Mouse (Mus musculus): ENCODE data around the gene Adh7. TPM values are rescaled to one million over a fixed set of nuclear protein-coding genes. Genes with fewer than 3 reads are reported as not detected.

Adh7 gene
- polyA plus RNA-seq, 1 experiment from 2014 or later: 0.41 TPM

- 88% methylated on average over 2 of the region's 2 CpGs for WGBS
- no peak for ATAC-seq (ENCODE audit: insufficient number of reproducible peaks, insufficient read depth, low FRiP score, low read depth)
Observed at GRCm38 (mm10) chr3:138227082-138227481, 9.5 kb downstream of the Adh7 start.

GRCm38 (mm10) chr3:138227782-138228181, 10.2 kb downstream of the Adh7 start:
- no peaks in the 10 kb centered on the region for H3K9me3 ChIP-seq (ENCODE audit: control insufficient read depth, low read depth, low read length)
- H3K36me3 ChIP-seq (ENCODE audit: control insufficient read depth, insufficient read depth, low read length): no peaks in the 10 kb centered on the region
- no peaks in the 10 kb centered on the region for H3K27me3 ChIP-seq (ENCODE audit: control insufficient read depth, insufficient read depth, low read length)
- H3K4me1 ChIP-seq (ENCODE audit: control insufficient read depth, insufficient read depth, low read length): no peaks in the 10 kb centered on the region
- no peak overlapping the region for H3K4me2 ChIP-seq (replicated peaks; ENCODE audit: low read depth, low read length)
- no peak overlapping the region for H3K4me3 ChIP-seq (ENCODE audit: low read depth, low read length)
- ATAC-seq (ENCODE audit: insufficient number of reproducible peaks, insufficient read depth, low FRiP score, low read depth): no peak
- H3K9ac ChIP-seq (replicated peaks; ENCODE audit: low read depth, low read length): no peak overlapping the region
- WGBS: 93% methylated on average over 8 of the region's 8 CpGs
- H3K27ac ChIP-seq (ENCODE audit: low read length): no peak overlapping the region

More at GRCm38 (mm10) chr3:138227082-138227481, 9.5 kb downstream of the Adh7 start:
- no peak overlapping the region for H3K9ac ChIP-seq (replicated peaks; ENCODE audit: low read depth, low read length)
- no peak overlapping the region for H3K4me3 ChIP-seq (ENCODE audit: low read depth, low read length)
- no peaks in the 10 kb centered on the region for H3K36me3 ChIP-seq (ENCODE audit: control insufficient read depth, insufficient read depth, low read length)
- H3K27ac ChIP-seq (ENCODE audit: low read length): no peak overlapping the region
- H3K9me3 ChIP-seq (ENCODE audit: control insufficient read depth, low read depth, low read length): no peaks in the 10 kb centered on the region
- no peak overlapping the region for H3K4me2 ChIP-seq (replicated peaks; ENCODE audit: low read depth, low read length)
- no peaks in the 10 kb centered on the region for H3K27me3 ChIP-seq (ENCODE audit: control insufficient read depth, insufficient read depth, low read length)
- no peaks in the 10 kb centered on the region for H3K4me1 ChIP-seq (ENCODE audit: control insufficient read depth, insufficient read depth, low read length)

- Histone ChIP-seq H3K4me1 (ENCODE audit: control insufficient read depth, insufficient read depth, low read length) (no peaks in the 10 kb centered on the region), H3K9me3 (ENCODE audit: control insufficient read depth, low read depth, low read length) (no peaks in the 10 kb centered on the region), H3K4me2 (replicated peaks; ENCODE audit: low read depth, low read length) (no peak overlapping the region), H3K9ac (replicated peaks; ENCODE audit: low read depth, low read length) (no peak overlapping the region), H3K27ac (ENCODE audit: low read length) (no peak overlapping the region), H3K4me3 (ENCODE audit: low read depth, low read length) (no peak overlapping the region), H3K27me3 (ENCODE audit: control insufficient read depth, insufficient read depth, low read length) (no peaks in the 10 kb centered on the region), H3K36me3 (ENCODE audit: control insufficient read depth, insufficient read depth, low read length) (no peaks in the 10 kb centered on the region)
- no peak for ATAC-seq (ENCODE audit: insufficient number of reproducible peaks, insufficient read depth, low FRiP score, low read depth)
- 88% methylated on average over 1 of the region's 1 CpGs for WGBS
Observed at GRCm38 (mm10) chr3:138229448-138229847, 11.9 kb downstream of the Adh7 start.

GRCm38 (mm10) chr3:138230266-138230665, 12.7 kb downstream of the Adh7 start:
- H3K36me3 ChIP-seq (ENCODE audit: control insufficient read depth, insufficient read depth, low read length): no peaks in the 10 kb centered on the region
- H3K4me1 ChIP-seq (ENCODE audit: control insufficient read depth, insufficient read depth, low read length): no peaks in the 10 kb centered on the region
- no peak for ATAC-seq (ENCODE audit: insufficient number of reproducible peaks, insufficient read depth, low FRiP score, low read depth)
- H3K9ac ChIP-seq (replicated peaks; ENCODE audit: low read depth, low read length): no peak overlapping the region
- no peaks in the 10 kb centered on the region for H3K9me3 ChIP-seq (ENCODE audit: control insufficient read depth, low read depth, low read length)
- H3K4me2 ChIP-seq (replicated peaks; ENCODE audit: low read depth, low read length): no peak overlapping the region
- H3K27ac ChIP-seq (ENCODE audit: low read length): no peak overlapping the region
- 84% methylated on average over 3 of the region's 3 CpGs for WGBS
- H3K4me3 ChIP-seq (ENCODE audit: low read depth, low read length): no peak overlapping the region
- no peaks in the 10 kb centered on the region for H3K27me3 ChIP-seq (ENCODE audit: control insufficient read depth, insufficient read depth, low read length)

- H3K4me2 ChIP-seq (replicated peaks; ENCODE audit: low read depth, low read length): no peak overlapping the region
- H3K9me3 ChIP-seq (ENCODE audit: control insufficient read depth, low read depth, low read length): no peaks in the 10 kb centered on the region
- 75% methylated on average over 2 of the region's 2 CpGs for whole genome bisulfite sequencing
- no peak for ATAC-seq (ENCODE audit: insufficient number of reproducible peaks, insufficient read depth, low FRiP score, low read depth)
- no peak overlapping the region for H3K27ac ChIP-seq (ENCODE audit: low read length)
- no peaks in the 10 kb centered on the region for H3K36me3 ChIP-seq (ENCODE audit: control insufficient read depth, insufficient read depth, low read length)
- no peak overlapping the region for H3K4me3 ChIP-seq (ENCODE audit: low read depth, low read length)
- H3K4me1 ChIP-seq (ENCODE audit: control insufficient read depth, insufficient read depth, low read length): no peaks in the 10 kb centered on the region
- no peaks in the 10 kb centered on the region for H3K27me3 ChIP-seq (ENCODE audit: control insufficient read depth, insufficient read depth, low read length)
- no peak overlapping the region for H3K9ac ChIP-seq (replicated peaks; ENCODE audit: low read depth, low read length)
Observed at GRCm38 (mm10) chr3:138231531-138231930, 14.0 kb downstream of the Adh7 start.

- Histone ChIP-seq H3K4me2 (replicated peaks; ENCODE audit: low read depth, low read length) (no peak overlapping the region), H3K36me3 (ENCODE audit: control insufficient read depth, insufficient read depth, low read length) (no peaks in the 10 kb centered on the region), H3K9me3 (ENCODE audit: control insufficient read depth, low read depth, low read length) (no peaks in the 10 kb centered on the region), H3K4me1 (ENCODE audit: control insufficient read depth, insufficient read depth, low read length) (no peaks in the 10 kb centered on the region), H3K4me3 (ENCODE audit: low read depth, low read length) (no peak overlapping the region), H3K27me3 (ENCODE audit: control insufficient read depth, insufficient read depth, low read length) (no peaks in the 10 kb centered on the region), H3K27ac (ENCODE audit: low read length) (no peak overlapping the region), H3K9ac (replicated peaks; ENCODE audit: low read depth, low read length) (no peak overlapping the region)
- no peak for ATAC-seq (ENCODE audit: insufficient number of reproducible peaks, insufficient read depth, low FRiP score, low read depth)
- WGBS: 63% methylated on average over 11 of the region's 11 CpGs
Observed at GRCm38 (mm10) chr3:138236546-138237163, 19.1 kb downstream of the Adh7 start.

- no peaks in the 10 kb centered on the region for H3K9me3 ChIP-seq (ENCODE audit: control insufficient read depth, low read depth, low read length)
- no peak overlapping the region for H3K9ac ChIP-seq (replicated peaks; ENCODE audit: low read depth, low read length)
- no peaks in the 10 kb centered on the region for H3K4me1 ChIP-seq (ENCODE audit: control insufficient read depth, insufficient read depth, low read length)
- no peak overlapping the region for H3K27ac ChIP-seq (ENCODE audit: low read length)
- H3K4me3 ChIP-seq (ENCODE audit: low read depth, low read length): no peak overlapping the region
- H3K36me3 ChIP-seq (ENCODE audit: control insufficient read depth, insufficient read depth, low read length): no peaks in the 10 kb centered on the region
- 81% methylated on average over 10 of the region's 10 CpGs for WGBS
- ATAC-seq (ENCODE audit: insufficient number of reproducible peaks, insufficient read depth, low FRiP score, low read depth): no peak
- H3K4me2 ChIP-seq (replicated peaks; ENCODE audit: low read depth, low read length): no peak overlapping the region
- H3K27me3 ChIP-seq (ENCODE audit: control insufficient read depth, insufficient read depth, low read length): no peaks in the 10 kb centered on the region
Observed at GRCm38 (mm10) chr3:138238046-138238445, 20.5 kb downstream of the Adh7 start.

- no peaks in the 10 kb centered on the region for H3K27me3 ChIP-seq (ENCODE audit: control insufficient read depth, insufficient read depth, low read length)
- WGBS: 90% methylated on average over 6 of the region's 6 CpGs
Observed at GRCm38 (mm10) chr3:138239461-138239860, 21.9 kb downstream of the Adh7 start.

GRCm38 (mm10) chr3:138240411-138240810, 22.9 kb downstream of the Adh7 start:
- H3K4me2 ChIP-seq (replicated peaks; ENCODE audit: low read depth, low read length): no peak overlapping the region
- H3K4me3 ChIP-seq (ENCODE audit: low read depth, low read length): no peak overlapping the region
- no peaks in the 10 kb centered on the region for H3K27me3 ChIP-seq (ENCODE audit: control insufficient read depth, insufficient read depth, low read length)
- no peaks in the 10 kb centered on the region for H3K9me3 ChIP-seq (ENCODE audit: control insufficient read depth, low read depth, low read length)
- ATAC-seq (ENCODE audit: insufficient number of reproducible peaks, insufficient read depth, low FRiP score, low read depth): no peak
- WGBS: 88% methylated on average over 3 of the region's 3 CpGs
- no peak overlapping the region for H3K27ac ChIP-seq (ENCODE audit: low read length)
- H3K4me1 ChIP-seq (ENCODE audit: control insufficient read depth, insufficient read depth, low read length): no peaks in the 10 kb centered on the region
- H3K36me3 ChIP-seq (ENCODE audit: control insufficient read depth, insufficient read depth, low read length): no peaks in the 10 kb centered on the region
- no peak overlapping the region for H3K9ac ChIP-seq (replicated peaks; ENCODE audit: low read depth, low read length)

More at GRCm38 (mm10) chr3:138239461-138239860, 21.9 kb downstream of the Adh7 start:
- no peak overlapping the region for H3K4me3 ChIP-seq (ENCODE audit: low read depth, low read length)
- no peak overlapping the region for H3K9ac ChIP-seq (replicated peaks; ENCODE audit: low read depth, low read length)
- H3K36me3 ChIP-seq (ENCODE audit: control insufficient read depth, insufficient read depth, low read length): no peaks in the 10 kb centered on the region
- no peak for ATAC-seq (ENCODE audit: insufficient number of reproducible peaks, insufficient read depth, low FRiP score, low read depth)
- H3K9me3 ChIP-seq (ENCODE audit: control insufficient read depth, low read depth, low read length): no peaks in the 10 kb centered on the region
- H3K27ac ChIP-seq (ENCODE audit: low read length): no peak overlapping the region
- H3K4me2 ChIP-seq (replicated peaks; ENCODE audit: low read depth, low read length): no peak overlapping the region
- H3K4me1 ChIP-seq (ENCODE audit: control insufficient read depth, insufficient read depth, low read length): no peaks in the 10 kb centered on the region
